Mouse (Mus musculus) bone marrow macrophage, adult 2 months (primary cell): ENCODE measurements around the gene Nudt6.

Experiments used
- CTCF ChIP-seq: IDR thresholded peaks from 2 replicates; pipeline ENCODE4 v1.5.1; 2012; ENCODE audit warnings: low read depth, mild to moderate bottlenecking, low read length, moderate library complexity
- POLR2A ChIP-seq: IDR thresholded peaks from 2 replicates; pipeline ENCODE4 v1.6.1; 2012; ENCODE audit warnings: mild to moderate bottlenecking, low read depth, low read length, borderline replicate concordance

DNA sequence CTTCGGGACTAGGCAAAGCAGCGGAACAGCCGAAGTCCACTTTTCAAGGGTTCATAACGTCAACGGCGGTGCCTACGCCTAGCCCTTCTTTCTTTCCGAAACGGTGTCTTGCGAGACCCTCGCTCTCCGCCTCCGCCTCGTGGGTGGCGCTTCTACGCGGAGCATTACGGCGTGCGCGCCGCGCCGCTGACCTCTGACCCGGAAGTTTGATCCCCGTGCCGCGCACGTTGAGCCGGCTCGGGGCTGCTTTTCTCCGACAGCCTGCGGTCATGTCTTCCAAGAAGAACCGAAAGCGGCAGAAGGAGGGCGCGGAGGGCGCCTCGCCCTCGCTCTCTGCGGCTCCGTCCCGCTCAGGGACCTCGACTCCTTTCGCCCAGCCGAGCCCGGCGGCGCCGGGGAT is at the start of gene Nudt6:
- no peak for TF ChIP-seq CTCF
- TF ChIP-seq POLR2A: no peak
